Mouse (Mus musculus) kidney, embryonic 16.5 days (tissue): ENCODE data around the gene Zfyve28. TPM values are rescaled to one million over a fixed set of nuclear protein-coding genes. Genes with fewer than 3 reads are reported as not detected.

Experiments used
- ATAC-seq: fragments of 200-750 bp; cut with Nextera tagmentation; 2 replicates; pipeline ENCODE4 v1.8.0; 2017; ENCODE audit warnings: moderate TSS enrichment; ENCODE audit not compliant: low FRiP score, low TSS enrichment
- H3K27ac ChIP-seq: fragments of 300-500 bp; sonication (generic); 2 replicates; pipeline ENCODE4 v1.5.1; 2014; ENCODE audit warnings: low read length
- H3K27me3 ChIP-seq: fragments of 300-500 bp; sonication (generic); 2 replicates; pipeline ENCODE4 v1.6.1; 2014; ENCODE audit warnings: low read length, control low read depth, mixed read lengths; ENCODE audit not compliant: insufficient read depth
- H3K36me3 ChIP-seq: fragments of 300-500 bp; sonication (generic); 2 replicates; pipeline ENCODE4 v1.6.1; 2014; ENCODE audit warnings: low read length, control low read depth, mixed read lengths; ENCODE audit not compliant: insufficient read depth
- H3K4me1 ChIP-seq: fragments of 300-500 bp; sonication (generic); 2 replicates; pipeline ENCODE4 v1.6.1; 2014; ENCODE audit warnings: low read length, control low read depth, mixed read lengths; ENCODE audit not compliant: insufficient read depth
- H3K4me2 ChIP-seq: fragments of 300-500 bp; sonication (generic); replicated peaks from 2 replicates; pipeline ENCODE4 v1.6.1; 2014; ENCODE audit warnings: low read depth, low read length
- H3K4me3 ChIP-seq: fragments of 300-500 bp; sonication (generic); 2 replicates; pipeline ENCODE4 v1.5.1; 2014; ENCODE audit warnings: mild to moderate bottlenecking, low read length
- H3K9ac ChIP-seq: fragments of 300-500 bp; sonication (generic); replicated peaks from 2 replicates; pipeline ENCODE4 v1.6.1; 2014; ENCODE audit warnings: low read length
- H3K9me3 ChIP-seq: fragments of 300-500 bp; sonication (generic); 2 replicates; pipeline ENCODE4 v1.6.1; 2016; ENCODE audit warnings: low read length, control low read depth
- WGBS: fragments of 180-500 bp; shearing (Covaris S2); extraction: QIAGEN DNeasy Blood & Tissue Kit; methylation state at CpG from one replicate; pipeline ENCODE4 v1.1.7; 2014; 5-methylcytosine and 5-hydroxymethylcytosine counted together
- polyA plus RNA-seq: library from polyadenylated mRNA; unstranded; fragments of >200 nt; fragmentation: Nextera tagmentation; extraction: Ambion mirVana; gene quantifications from 2 replicates; pipeline ENCODE4 v1.2.1, GENCODE M21; 2015

The Zfyve28 gene
- polyA plus RNA-seq, 1 experiment from 2014 or later = 0.34 TPM

GRCm38 (mm10) chr5:34175403-34175694, 112.9 kb downstream of the Zfyve28 start:
- H3K27ac ChIP-seq = no peak overlapping the region
- peaks cover 12% of the 10 kb centered on the region for H3K4me1 ChIP-seq
- WGBS = 32% methylated on average over 5 of the region's 5 CpGs
- no peaks in the 10 kb centered on the region for H3K9me3 ChIP-seq
- H3K36me3 ChIP-seq = peaks cover 53% of the 10 kb centered on the region
- no peak overlapping the region for H3K4me2 ChIP-seq
- H3K27me3 ChIP-seq = no peaks in the 10 kb centered on the region
- no peak overlapping the region for H3K4me3 ChIP-seq
- ATAC-seq = no peak
- H3K9ac ChIP-seq = no peak overlapping the region

GRCm38 (mm10) chr5:34174550-34175402, 113.5 kb downstream of the Zfyve28 start:
- peaks cover 47% of the 10 kb centered on the region for H3K36me3 ChIP-seq
- no peak overlapping the region for H3K4me3 ChIP-seq
- H3K27ac ChIP-seq = no peak overlapping the region
- H3K4me2 ChIP-seq = no peak overlapping the region
- peaks cover 17% of the 10 kb centered on the region for H3K4me1 ChIP-seq
- no peaks in the 10 kb centered on the region for H3K27me3 ChIP-seq
- no peak for ATAC-seq
- no peaks in the 10 kb centered on the region for H3K9me3 ChIP-seq
- H3K9ac ChIP-seq = no peak overlapping the region
- 72% methylated on average over 5 of the region's 5 CpGs for WGBS

- Histone ChIP-seq H3K9me3 (no peaks in the 10 kb centered on the region), H3K9ac (no peak overlapping the region), H3K4me1 (peaks cover 20% of the 10 kb centered on the region), H3K27ac (no peak overlapping the region), H3K27me3 (no peaks in the 10 kb centered on the region), H3K4me3 (no peak overlapping the region), H3K4me2 (no peak overlapping the region), H3K36me3 (peaks cover 41% of the 10 kb centered on the region)
- WGBS = 80% methylated on average over 2 of the region's 2 CpGs
- no peak for ATAC-seq
Measured at GRCm38 (mm10) chr5:34174021-34174420, 114.2 kb downstream of the Zfyve28 start.

GRCm38 (mm10) chr5:34170726-34171125, 117.5 kb downstream of the Zfyve28 start:
- Histone ChIP-seq H3K27ac (peak overlapping the region; percentile 98), H3K9me3 (no peaks in the 10 kb centered on the region), H3K9ac (0 out of 2 replicates have a peak overlapping the region, but pooled peaks have one; percentile 48), H3K4me2 (0 out of 2 replicates have a peak overlapping the region, but pooled peaks have one; percentile 17), H3K36me3 (peaks cover 12% of the 10 kb centered on the region), H3K4me3 (no peak overlapping the region), H3K27me3 (no peaks in the 10 kb centered on the region), H3K4me1 (peaks cover 29% of the 10 kb centered on the region)
- no peak for ATAC-seq
- 41% methylated on average over 4 of the region's 4 CpGs for WGBS

DNA sequence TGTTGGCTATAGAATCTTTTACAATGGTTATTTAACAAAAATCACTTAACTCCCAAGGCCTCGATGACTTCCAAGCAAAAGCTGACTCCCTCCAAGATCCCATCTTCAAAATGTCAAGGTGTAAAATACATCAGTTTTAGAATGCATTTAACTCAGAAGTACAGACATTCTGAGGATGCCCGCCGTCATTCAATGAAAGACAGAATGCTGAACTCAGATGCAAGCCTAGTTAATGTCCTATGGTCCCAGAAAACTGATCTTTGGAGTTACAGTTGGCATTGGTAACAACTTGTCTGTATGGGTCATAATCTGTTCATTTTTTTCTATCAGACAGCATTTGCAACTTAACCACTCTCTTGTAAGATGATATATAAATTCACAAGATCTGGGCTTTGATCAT, 118.3 kb downstream of the Zfyve28 start:
- Histone ChIP-seq H3K4me2 (peak overlapping the region; percentile 65), H3K4me1 (peaks cover 29% of the 10 kb centered on the region), H3K9ac (peak overlapping the region; percentile 68), H3K9me3 (no peaks in the 10 kb centered on the region), H3K4me3 (peak overlapping the region; percentile 90), H3K27ac (peak overlapping the region; percentile 98), H3K36me3 (peaks cover 10% of the 10 kb centered on the region), H3K27me3 (no peaks in the 10 kb centered on the region)
- no peak for ATAC-seq
- WGBS = 79% methylated on average over 3 of the region's 3 CpGs

GRCm38 (mm10) chr5:34168950-34169891, 119.0 kb downstream of the Zfyve28 start, which contains the start of the genes Poln and Haus3:
Poln (minus strand) TSS chr5:34169448.
Haus3 (minus strand) TSS chr5:34169527.
- Histone ChIP-seq H3K36me3 (peaks cover 9% of the 10 kb centered on the region), H3K4me3 (peak within 1 kb of the TSS; percentile 90), H3K4me1 (peaks cover 29% of the 10 kb centered on the region), H3K27ac (peak within 1 kb of the TSS; percentile 98), H3K9me3 (no peaks in the 10 kb centered on the region), H3K9ac (peak within 1 kb of the TSS; percentile 92), H3K4me2 (peak within 1 kb of the TSS; percentile 70), H3K27me3 (no peaks in the 10 kb centered on the region)
- under 1% methylated on average over 57 of the region's 57 CpGs for WGBS
- peak; percentile 100 for ATAC-seq

DNA sequence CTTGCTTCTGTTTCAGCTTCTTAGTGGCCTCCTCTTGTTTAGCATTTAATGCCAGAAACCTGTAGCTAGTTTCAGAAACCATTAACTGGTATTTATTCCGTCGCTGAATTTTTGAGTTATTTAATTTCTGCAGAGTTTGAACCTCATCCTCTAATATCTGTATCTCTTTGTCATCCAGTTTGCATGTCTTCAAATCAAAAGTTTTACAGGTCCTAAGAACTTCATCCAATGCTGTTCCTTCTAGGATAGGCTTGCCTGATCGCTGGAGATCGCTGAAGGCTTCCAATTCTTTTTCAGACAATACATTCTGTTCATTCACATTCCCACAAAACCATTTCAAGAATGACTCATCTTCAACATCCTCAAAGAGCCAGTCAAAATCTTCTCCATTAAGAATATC, 120.4 kb downstream of the Zfyve28 start:
- H3K36me3 ChIP-seq = peaks cover 4% of the 10 kb centered on the region
- H3K4me3 ChIP-seq = no peak overlapping the region
- H3K9ac ChIP-seq = no peak overlapping the region
- H3K4me1 ChIP-seq = peaks cover 29% of the 10 kb centered on the region
- no peaks in the 10 kb centered on the region for H3K27me3 ChIP-seq
- peak overlapping the region; percentile 35; the same call in 1 of the 2 replicates for H3K4me2 ChIP-seq
- H3K9me3 ChIP-seq = no peaks in the 10 kb centered on the region
- no peak overlapping the region for H3K27ac ChIP-seq
- 81% methylated on average over 4 of the region's 4 CpGs for WGBS
- ATAC-seq = no peak

DNA sequence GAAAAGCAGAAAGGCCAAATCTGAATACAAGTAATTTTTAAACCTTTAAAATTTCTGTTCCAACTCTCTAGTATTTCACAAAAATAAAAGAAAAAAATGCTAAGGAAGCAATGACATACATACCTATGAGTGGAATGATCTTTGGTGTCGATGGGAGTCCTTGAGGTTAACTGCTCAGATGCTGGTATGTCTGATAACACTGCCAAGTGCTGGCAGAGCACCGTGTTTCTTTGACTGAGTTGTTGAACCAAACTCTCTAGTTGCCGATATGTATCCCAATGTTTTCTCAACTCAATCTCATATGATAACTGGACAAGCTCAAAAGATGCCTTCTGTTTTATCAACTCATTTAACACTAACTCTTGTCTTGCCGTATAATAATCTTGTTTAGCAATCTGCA, 122.5 kb downstream of the Zfyve28 start:
- no peak overlapping the region for H3K4me2 ChIP-seq
- ATAC-seq = no peak
- WGBS = 84% methylated on average over 4 of the region's 4 CpGs
- H3K9ac ChIP-seq = no peak overlapping the region
- no peaks in the 10 kb centered on the region for H3K27me3 ChIP-seq
- H3K4me3 ChIP-seq = no peak overlapping the region
- H3K9me3 ChIP-seq = no peaks in the 10 kb centered on the region
- H3K27ac ChIP-seq = no peak overlapping the region
- H3K36me3 ChIP-seq = peaks cover 9% of the 10 kb centered on the region
- H3K4me1 ChIP-seq = peaks cover 20% of the 10 kb centered on the region

DNA sequence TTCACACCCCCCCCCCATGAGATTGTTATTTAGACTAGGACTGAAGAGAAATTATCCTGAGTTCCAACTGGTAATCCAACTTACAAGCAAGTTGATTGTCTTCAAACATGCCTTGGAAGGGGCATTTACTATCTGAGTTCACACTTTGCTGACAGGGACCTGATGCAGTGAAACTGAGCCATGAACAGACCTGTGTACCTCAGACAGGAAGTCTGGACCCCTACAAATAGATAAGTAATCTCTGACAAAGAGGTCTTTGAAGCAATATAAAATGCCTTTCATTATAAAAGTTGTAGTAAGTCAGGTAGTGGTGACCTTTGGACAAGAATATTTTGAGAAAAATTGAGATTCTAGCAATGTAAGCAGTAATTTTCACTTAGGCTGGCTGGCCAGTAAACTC, 139.8 kb downstream of the Zfyve28 start:
- Histone ChIP-seq H3K36me3 (peaks cover 3% of the 10 kb centered on the region), H3K9me3 (no peaks in the 10 kb centered on the region), H3K27ac (no peak overlapping the region), H3K4me2 (no peak overlapping the region), H3K4me1 (no peaks in the 10 kb centered on the region), H3K27me3 (no peaks in the 10 kb centered on the region), H3K9ac (no peak overlapping the region), H3K4me3 (no peak overlapping the region)
- ATAC-seq = no peak
